Mouse (Mus musculus) hindbrain, embryonic 14.5 days (tissue): ENCODE measurements around the gene Msl1. TPM values are rescaled to one million over a fixed set of nuclear protein-coding genes. Genes with fewer than 3 reads are reported as not detected.
A peak's percentile ranks its signal among the peaks of the same experiment; 100 is the strongest.

Experiments
- ATAC-seq: fragments of 200-750 bp; cut with Nextera tagmentation; 2 replicates; pipeline ENCODE4 v1.8.0; 2017; ENCODE audit warnings: moderate number of reproducible peaks, mild to moderate bottlenecking, moderate TSS enrichment, moderate library complexity; ENCODE audit not compliant: low FRiP score
- DNase-seq: peaks from one replicate; pipeline ENCODE4 v3.0.0-alpha.2; 2015; ENCODE audit warnings: low spot score
- H3K27ac ChIP-seq: fragments of 300-500 bp; sonication (generic); 2 replicates; pipeline ENCODE4 v1.5.1; 2014; ENCODE audit warnings: mild to moderate bottlenecking, moderate library complexity
- H3K27me3 ChIP-seq: fragments of 300-500 bp; sonication (generic); 2 replicates; pipeline ENCODE4 v1.6.1; 2014; ENCODE audit warnings: mild to moderate bottlenecking, low read length, mixed read lengths; ENCODE audit not compliant: control insufficient read depth, insufficient read depth
- H3K36me3 ChIP-seq: fragments of 300-500 bp; sonication (generic); replicated peaks from 2 replicates; pipeline ENCODE4 v1.6.1; 2014; ENCODE audit not compliant: control insufficient read depth, insufficient read depth
- H3K4me1 ChIP-seq: fragments of 300-500 bp; sonication (generic); replicated peaks from 2 replicates; pipeline ENCODE4 v1.6.1; 2014; ENCODE audit warnings: antibody characterized with exemption, low read length, mixed read lengths; ENCODE audit not compliant: control insufficient read depth, insufficient read depth
- H3K4me2 ChIP-seq: fragments of 300-500 bp; sonication (generic); replicated peaks from 2 replicates; pipeline ENCODE4 v1.6.1; 2014; ENCODE audit warnings: mild to moderate bottlenecking, moderate library complexity
- H3K4me3 ChIP-seq: fragments of 300-500 bp; sonication (generic); replicated peaks from 2 replicates; pipeline ENCODE4 v1.5.1; 2014; ENCODE audit warnings: mild to moderate bottlenecking, low read length
- H3K9ac ChIP-seq: fragments of 300-500 bp; sonication (generic); 2 replicates; pipeline ENCODE4 v1.6.1; 2014
- H3K9me3 ChIP-seq: fragments of 300-500 bp; sonication (generic); 2 replicates; pipeline ENCODE4 v1.6.1; 2016; ENCODE audit warnings: low read length; ENCODE audit not compliant: control insufficient read depth
- WGBS: fragments of 180-500 bp; shearing (Covaris S2); extraction: QIAGEN DNeasy Blood & Tissue Kit; methylation state at CpG from one replicate; pipeline ENCODE4 v1.1.7; 2014; 5-methylcytosine and 5-hydroxymethylcytosine counted together
- polyA plus RNA-seq: library from polyadenylated mRNA; unstranded; fragments of >200 nt; fragmentation: Nextera tagmentation; extraction: Ambion mirVana; gene quantifications from 2 replicates; pipeline ENCODE4 v1.2.1, GENCODE M21; 2014

Gene Msl1
- polyA plus RNA-seq, 1 experiment from 2014 or later: 23.6 TPM

GRCm38 (mm10) chr11:98768127-98769006 is 26.9 kb upstream of the Msl1 start:
- H3K36me3 ChIP-seq: peaks cover 67% of the 10 kb centered on the region
- no peak overlapping the region for H3K4me3 ChIP-seq
- ATAC-seq: no peak
- H3K27ac ChIP-seq: peak overlapping the region; percentile 77
- no peak overlapping the region for H3K9ac ChIP-seq
- H3K4me2 ChIP-seq: peak overlapping the region; percentile 33
- WGBS: 21% methylated on average over 35 of the region's 39 CpGs
- H3K9me3 ChIP-seq: no peaks in the 10 kb centered on the region
- no peak for DNase-seq
- no peaks in the 10 kb centered on the region for H3K27me3 ChIP-seq
- H3K4me1 ChIP-seq: peaks cover 42% of the 10 kb centered on the region

- no peak overlapping the region for H3K4me3 ChIP-seq
- H3K27me3 ChIP-seq: no peaks in the 10 kb centered on the region
- WGBS: 89% methylated on average over 25 of the region's 25 CpGs
- peaks cover 58% of the 10 kb centered on the region for H3K36me3 ChIP-seq
- no peak overlapping the region for H3K4me2 ChIP-seq
- H3K9ac ChIP-seq: no peak overlapping the region
- no peak for ATAC-seq
- no peaks in the 10 kb centered on the region for H3K9me3 ChIP-seq
- no peak for DNase-seq
- H3K27ac ChIP-seq: no peak overlapping the region
- peaks cover 49% of the 10 kb centered on the region for H3K4me1 ChIP-seq
These were observed 26.0 kb upstream of the Msl1 start for GRCm38 (mm10) chr11:98769007-98769954.

- H3K4me2 ChIP-seq: no peak overlapping the region
- peaks cover 47% of the 10 kb centered on the region for H3K36me3 ChIP-seq
- H3K9me3 ChIP-seq: no peaks in the 10 kb centered on the region
- H3K9ac ChIP-seq: no peak overlapping the region
- no peak overlapping the region for H3K27ac ChIP-seq
- no peak for DNase-seq
- WGBS: 93% methylated on average over 26 of the region's 26 CpGs
- no peaks in the 10 kb centered on the region for H3K27me3 ChIP-seq
- no peak overlapping the region for H3K4me3 ChIP-seq
- H3K4me1 ChIP-seq: peaks cover 53% of the 10 kb centered on the region
- ATAC-seq: no peak
These were observed 25.0 kb upstream of the Msl1 start for GRCm38 (mm10) chr11:98770096-98770975.

GRCm38 (mm10) chr11:98771131-98771530 is 24.2 kb upstream of the Msl1 start:
- H3K9ac ChIP-seq: no peak overlapping the region
- H3K9me3 ChIP-seq: no peaks in the 10 kb centered on the region
- WGBS: 95% methylated on average over 18 of the region's 18 CpGs
- no peak overlapping the region for H3K4me3 ChIP-seq
- no peaks in the 10 kb centered on the region for H3K27me3 ChIP-seq
- H3K36me3 ChIP-seq: peaks cover 40% of the 10 kb centered on the region
- ATAC-seq (no peak), DNase-seq (no peak)
- peaks cover 53% of the 10 kb centered on the region for H3K4me1 ChIP-seq
- H3K27ac ChIP-seq: no peak overlapping the region
- H3K4me2 ChIP-seq: no peak overlapping the region

GRCm38 (mm10) chr11:98771844-98772525 is 23.3 kb upstream of the Msl1 start:
- Histone ChIP-seq H3K9me3 (no peaks in the 10 kb centered on the region), H3K4me3 (no peak overlapping the region), H3K4me2 (no peak overlapping the region), H3K9ac (no peak overlapping the region), H3K27me3 (no peaks in the 10 kb centered on the region), H3K4me1 (peaks cover 54% of the 10 kb centered on the region), H3K36me3 (peaks cover 34% of the 10 kb centered on the region), H3K27ac (no peak overlapping the region)
- WGBS: 96% methylated on average over 11 of the region's 11 CpGs
- no peak for ATAC-seq
- DNase-seq: no peak

- DNase-seq: no peak
- Histone ChIP-seq H3K4me3 (no peak overlapping the region), H3K27me3 (no peaks in the 10 kb centered on the region), H3K27ac (no peak overlapping the region), H3K4me2 (peak overlapping the region; percentile 88), H3K9ac (no peak overlapping the region), H3K9me3 (no peaks in the 10 kb centered on the region), H3K4me1 (peaks cover 48% of the 10 kb centered on the region), H3K36me3 (peaks cover 34% of the 10 kb centered on the region)
- 78% methylated on average over 8 of the region's 8 CpGs for WGBS
- no peak for ATAC-seq
These were observed 22.6 kb upstream of the Msl1 start for GRCm38 (mm10) chr11:98772667-98773171.

- ATAC-seq (peak; percentile 46; the same call in 1 of the 2 replicates), DNase-seq (peak; percentile 81)
- H3K27me3 ChIP-seq: no peaks in the 10 kb centered on the region
- H3K36me3 ChIP-seq: peaks cover 26% of the 10 kb centered on the region
- under 1% methylated on average over 37 of the region's 37 CpGs for WGBS
- peaks cover 38% of the 10 kb centered on the region for H3K4me1 ChIP-seq
- H3K9me3 ChIP-seq: no peaks in the 10 kb centered on the region
- peak overlapping the region; percentile 41 for H3K9ac ChIP-seq
- H3K4me2 ChIP-seq: peak overlapping the region; percentile 88
- H3K27ac ChIP-seq: no peak overlapping the region; the same call in 1 of the 2 replicates
- peak overlapping the region; percentile 39 for H3K4me3 ChIP-seq
These were observed 21.6 kb upstream of the Msl1 start for GRCm38 (mm10) chr11:98773635-98774295.
